Mouse (Mus musculus) right cerebral cortex, postnatal 25 days (tissue): ENCODE results near the gene Fra10ac1.
A peak's percentile ranks its signal among the peaks of the same experiment; 100 is the strongest.

ENCODE experiments used
- DNase-seq: peaks from one replicate; pipeline ENCODE4 v3.0.0; 2022

The Fra10ac1 gene

GRCm38 (mm10) chr19:38223905-38224684, at the start of gene Fra10ac1:
TSS of gene Fra10ac1 (minus strand) at chr19:38224156.
- DNase-seq: peak; percentile 96

GRCm38 (mm10) chr19:38271071-38271470, 47.1 kb upstream of the Fra10ac1 start:
- no peak for DNase-seq

- no peak for DNase-seq
These were observed 43.5 kb upstream of the Fra10ac1 start for GRCm38 (mm10) chr19:38267469-38267868.

- DNase-seq: no peak
These were observed 41.8 kb upstream of the Fra10ac1 start for GRCm38 (mm10) chr19:38265767-38266166.

GRCm38 (mm10) chr19:38264505-38265500, 40.8 kb upstream of the Fra10ac1 start, which contains the start of gene Lgi1:
TSS of gene Lgi1 (plus strand) at chr19:38264536.
- peak; percentile 75 for DNase-seq

GRCm38 (mm10) chr19:38263829-38264504, 40.0 kb upstream of the Fra10ac1 start:
- DNase-seq: peak; percentile 80

GRCm38 (mm10) chr19:38261351-38261750, 37.4 kb upstream of the Fra10ac1 start:
- no peak for DNase-seq

GRCm38 (mm10) chr19:38260346-38260745, 36.4 kb upstream of the Fra10ac1 start:
- DNase-seq: peak; percentile 35

- DNase-seq: peak; percentile 21
These were observed 35.5 kb upstream of the Fra10ac1 start for GRCm38 (mm10) chr19:38259436-38259835.

- DNase-seq: peak; percentile 58
These were observed 34.7 kb upstream of the Fra10ac1 start for GRCm38 (mm10) chr19:38258651-38259065.

- DNase-seq: no peak
These were observed 29.8 kb upstream of the Fra10ac1 start for GRCm38 (mm10) chr19:38253796-38254195.

- DNase-seq: no peak
These were observed 25.7 kb upstream of the Fra10ac1 start for GRCm38 (mm10) chr19:38249627-38250026.

GRCm38 (mm10) chr19:38246177-38246622, 22.2 kb upstream of the Fra10ac1 start:
- no peak for DNase-seq

GRCm38 (mm10) chr19:38245361-38246176, 21.6 kb upstream of the Fra10ac1 start:
- DNase-seq: no peak

GRCm38 (mm10) chr19:38244748-38245147, 20.8 kb upstream of the Fra10ac1 start:
- no peak for DNase-seq

GRCm38 (mm10) chr19:38242314-38242852, 18.4 kb upstream of the Fra10ac1 start:
- DNase-seq: no peak

GRCm38 (mm10) chr19:38238213-38238951, 14.4 kb upstream of the Fra10ac1 start:
- peak; percentile 79 for DNase-seq

- no peak for DNase-seq
These were observed 13.9 kb upstream of the Fra10ac1 start for GRCm38 (mm10) chr19:38237834-38238212.

- DNase-seq: no peak
These were observed 12.6 kb upstream of the Fra10ac1 start for GRCm38 (mm10) chr19:38236526-38236925.

- DNase-seq: no peak
These were observed 8.6 kb upstream of the Fra10ac1 start for GRCm38 (mm10) chr19:38232516-38232915.

GRCm38 (mm10) chr19:38232087-38232486, 8.1 kb upstream of the Fra10ac1 start:
- no peak for DNase-seq
